Mouse (Mus musculus) kidney, embryonic 16.5 days (tissue): ENCODE measurements around the gene Acot7. TPM values are rescaled to one million over a fixed set of nuclear protein-coding genes. Genes with fewer than 3 reads are reported as not detected.

Experiments
- ATAC-seq: fragments of 200-750 bp; cut with Nextera tagmentation; 2 replicates; pipeline ENCODE4 v1.8.0; 2017; ENCODE audit warnings: moderate TSS enrichment; ENCODE audit not compliant: low FRiP score, low TSS enrichment
- H3K27ac ChIP-seq: fragments of 300-500 bp; sonication (generic); 2 replicates; pipeline ENCODE4 v1.5.1; 2014; ENCODE audit warnings: low read length
- H3K27me3 ChIP-seq: fragments of 300-500 bp; sonication (generic); 2 replicates; pipeline ENCODE4 v1.6.1; 2014; ENCODE audit warnings: low read length, control low read depth, mixed read lengths; ENCODE audit not compliant: insufficient read depth
- H3K36me3 ChIP-seq: fragments of 300-500 bp; sonication (generic); 2 replicates; pipeline ENCODE4 v1.6.1; 2014; ENCODE audit warnings: low read length, control low read depth, mixed read lengths; ENCODE audit not compliant: insufficient read depth
- H3K4me1 ChIP-seq: fragments of 300-500 bp; sonication (generic); 2 replicates; pipeline ENCODE4 v1.6.1; 2014; ENCODE audit warnings: low read length, control low read depth, mixed read lengths; ENCODE audit not compliant: insufficient read depth
- H3K4me2 ChIP-seq: fragments of 300-500 bp; sonication (generic); replicated peaks from 2 replicates; pipeline ENCODE4 v1.6.1; 2014; ENCODE audit warnings: low read depth, low read length
- H3K4me3 ChIP-seq: fragments of 300-500 bp; sonication (generic); 2 replicates; pipeline ENCODE4 v1.5.1; 2014; ENCODE audit warnings: mild to moderate bottlenecking, low read length
- H3K9ac ChIP-seq: fragments of 300-500 bp; sonication (generic); replicated peaks from 2 replicates; pipeline ENCODE4 v1.6.1; 2014; ENCODE audit warnings: low read length
- H3K9me3 ChIP-seq: fragments of 300-500 bp; sonication (generic); 2 replicates; pipeline ENCODE4 v1.6.1; 2016; ENCODE audit warnings: low read length, control low read depth
- WGBS: fragments of 180-500 bp; shearing (Covaris S2); extraction: QIAGEN DNeasy Blood & Tissue Kit; methylation state at CpG from one replicate; pipeline ENCODE4 v1.1.7; 2014; 5-methylcytosine and 5-hydroxymethylcytosine counted together
- polyA plus RNA-seq: library from polyadenylated mRNA; unstranded; fragments of >200 nt; fragmentation: Nextera tagmentation; extraction: Ambion mirVana; gene quantifications from 2 replicates; pipeline ENCODE4 v1.2.1, GENCODE M21; 2015

The Acot7 gene
- polyA plus RNA-seq, 1 experiment from 2014 or later, result 76.4 TPM

GRCm38 (mm10) chr4:152199617-152200016, 21.7 kb downstream of the Acot7 start:
- H3K4me1 ChIP-seq, result peaks cover 26% of the 10 kb centered on the region
- no peak for ATAC-seq
- no peak overlapping the region for H3K4me2 ChIP-seq
- no peaks in the 10 kb centered on the region for H3K27me3 ChIP-seq
- H3K36me3 ChIP-seq, result no peaks in the 10 kb centered on the region
- H3K9ac ChIP-seq, result no peak overlapping the region
- no peaks in the 10 kb centered on the region for H3K9me3 ChIP-seq
- H3K4me3 ChIP-seq, result no peak overlapping the region
- WGBS, result 65% methylated on average over 1 of the region's 1 CpGs
- H3K27ac ChIP-seq, result no peak overlapping the region

DNA sequence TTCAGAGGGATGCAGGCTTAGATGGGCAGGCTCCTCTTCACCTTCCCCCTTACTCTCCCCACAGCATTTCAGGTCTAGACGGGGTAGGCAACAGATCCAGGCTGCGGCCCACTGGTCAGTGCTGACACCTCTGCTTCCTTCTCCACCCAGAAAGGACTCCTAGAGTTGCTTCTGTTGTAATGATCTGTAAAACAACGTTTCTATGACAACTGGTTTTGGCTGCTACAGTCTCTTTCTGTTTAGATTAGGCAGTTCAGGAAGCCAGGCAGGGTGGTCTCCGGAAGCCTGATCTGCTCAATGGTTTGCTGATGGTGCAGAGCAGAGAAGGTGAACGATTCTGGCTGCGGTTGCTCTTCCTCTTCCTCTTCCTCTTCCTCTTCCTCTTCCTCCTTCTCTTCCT, 23.6 kb downstream of the Acot7 start:
- Histone ChIP-seq H3K9ac (no peak overlapping the region), H3K4me2 (no peak overlapping the region), H3K27ac (peak overlapping the region; percentile 64), H3K9me3 (no peaks in the 10 kb centered on the region), H3K4me3 (no peak overlapping the region), H3K27me3 (no peaks in the 10 kb centered on the region), H3K36me3 (no peaks in the 10 kb centered on the region), H3K4me1 (peaks cover 26% of the 10 kb centered on the region)
- WGBS, result 46% methylated on average over 6 of the region's 6 CpGs
- peak; percentile 37; the same call in 1 of the 2 replicates for ATAC-seq

GRCm38 (mm10) chr4:152202418-152202817, 24.5 kb downstream of the Acot7 start:
- peak; percentile 39; the same call in 1 of the 2 replicates for ATAC-seq
- no peaks in the 10 kb centered on the region for H3K27me3 ChIP-seq
- peak overlapping the region; percentile 64 for H3K27ac ChIP-seq
- peaks cover 26% of the 10 kb centered on the region for H3K4me1 ChIP-seq
- H3K4me3 ChIP-seq, result no peak overlapping the region
- no peak overlapping the region for H3K4me2 ChIP-seq
- no peaks in the 10 kb centered on the region for H3K9me3 ChIP-seq
- no peaks in the 10 kb centered on the region for H3K36me3 ChIP-seq
- WGBS, result 65% methylated on average over 1 of the region's 1 CpGs
- H3K9ac ChIP-seq, result no peak overlapping the region

GRCm38 (mm10) chr4:152202905-152203304, 25.0 kb downstream of the Acot7 start:
- Histone ChIP-seq H3K9me3 (no peaks in the 10 kb centered on the region), H3K4me2 (no peak overlapping the region), H3K27me3 (no peaks in the 10 kb centered on the region), H3K9ac (no peak overlapping the region), H3K36me3 (no peaks in the 10 kb centered on the region), H3K27ac (peak overlapping the region; percentile 64), H3K4me3 (no peak overlapping the region), H3K4me1 (peaks cover 26% of the 10 kb centered on the region)
- WGBS, result 62% methylated on average over 3 of the region's 3 CpGs
- ATAC-seq, result peak; percentile 53

GRCm38 (mm10) chr4:152204663-152205062, 26.7 kb downstream of the Acot7 start:
- H3K4me3 ChIP-seq, result no peak overlapping the region
- WGBS, result 84% methylated on average over 6 of the region's 6 CpGs
- no peaks in the 10 kb centered on the region for H3K9me3 ChIP-seq
- H3K9ac ChIP-seq, result no peak overlapping the region
- H3K27me3 ChIP-seq, result no peaks in the 10 kb centered on the region
- ATAC-seq, result no peak
- no peak overlapping the region for H3K27ac ChIP-seq
- no peaks in the 10 kb centered on the region for H3K36me3 ChIP-seq
- H3K4me1 ChIP-seq, result peaks cover 26% of the 10 kb centered on the region
- H3K4me2 ChIP-seq, result no peak overlapping the region

DNA sequence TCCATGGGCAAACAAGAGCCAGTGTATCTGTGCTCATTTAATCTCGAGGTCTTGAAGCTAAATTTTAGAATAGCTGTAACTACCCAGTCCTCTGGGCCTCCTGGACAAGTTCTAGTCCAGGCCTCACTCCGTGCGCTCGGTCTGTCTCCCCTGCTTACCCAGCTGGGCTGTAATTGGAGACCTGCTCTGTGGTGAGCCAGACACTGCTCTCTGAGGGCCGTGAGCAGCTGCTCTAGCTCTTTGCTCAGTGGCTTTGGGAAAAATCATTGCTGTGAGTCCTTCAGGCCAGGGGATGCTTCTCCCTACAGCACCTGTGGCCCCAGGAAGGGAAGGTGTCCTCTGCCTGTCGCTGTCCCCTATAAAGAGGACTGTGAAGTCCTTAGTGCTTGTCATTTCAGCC, 28.3 kb downstream of the Acot7 start:
- ATAC-seq, result no peak
- Histone ChIP-seq H3K4me3 (no peak overlapping the region), H3K9ac (no peak overlapping the region), H3K27me3 (no peaks in the 10 kb centered on the region), H3K27ac (no peak overlapping the region), H3K9me3 (no peaks in the 10 kb centered on the region), H3K4me2 (no peak overlapping the region), H3K36me3 (no peaks in the 10 kb centered on the region), H3K4me1 (peaks cover 23% of the 10 kb centered on the region)
- 42% methylated on average over 6 of the region's 6 CpGs for WGBS

- no peaks in the 10 kb centered on the region for H3K27me3 ChIP-seq
- no peak overlapping the region for H3K4me3 ChIP-seq
- ATAC-seq, result no peak
- 37% methylated on average over 4 of the region's 4 CpGs for WGBS
- H3K4me1 ChIP-seq, result peaks cover 3% of the 10 kb centered on the region
- no peak overlapping the region for H3K27ac ChIP-seq
- no peak overlapping the region for H3K4me2 ChIP-seq
- H3K9me3 ChIP-seq, result no peaks in the 10 kb centered on the region
- no peak overlapping the region for H3K9ac ChIP-seq
- no peaks in the 10 kb centered on the region for H3K36me3 ChIP-seq
These were observed 31.7 kb downstream of the Acot7 start for GRCm38 (mm10) chr4:152209623-152210022.

- 62% methylated on average over 6 of the region's 6 CpGs for WGBS
- no peaks in the 10 kb centered on the region for H3K9me3 ChIP-seq
- ATAC-seq, result peak; percentile 71
- H3K27ac ChIP-seq, result no peak overlapping the region
- no peak overlapping the region for H3K9ac ChIP-seq
- H3K4me1 ChIP-seq, result peaks cover 3% of the 10 kb centered on the region
- no peaks in the 10 kb centered on the region for H3K27me3 ChIP-seq
- no peaks in the 10 kb centered on the region for H3K36me3 ChIP-seq
- no peak overlapping the region for H3K4me2 ChIP-seq
- no peak overlapping the region for H3K4me3 ChIP-seq
These were observed 34.2 kb downstream of the Acot7 start for GRCm38 (mm10) chr4:152212091-152212505.

GRCm38 (mm10) chr4:152212531-152212930, 34.6 kb downstream of the Acot7 start:
- WGBS, result 28% methylated on average over 5 of the region's 5 CpGs

GRCm38 (mm10) chr4:152212974-152213373, 35.0 kb downstream of the Acot7 start:
- Histone ChIP-seq H3K27me3 (no peaks in the 10 kb centered on the region), H3K4me2 (no peak overlapping the region), H3K36me3 (no peaks in the 10 kb centered on the region), H3K4me1 (peaks cover 3% of the 10 kb centered on the region), H3K9ac (no peak overlapping the region), H3K27ac (no peak overlapping the region), H3K4me3 (no peak overlapping the region), H3K9me3 (no peaks in the 10 kb centered on the region)
- ATAC-seq, result no peak
- whole genome bisulfite sequencing, result 66% methylated on average over 11 of the region's 11 CpGs

More at GRCm38 (mm10) chr4:152212531-152212930, 34.6 kb downstream of the Acot7 start:
- Histone ChIP-seq H3K27ac (no peak overlapping the region), H3K27me3 (no peaks in the 10 kb centered on the region), H3K9ac (no peak overlapping the region), H3K9me3 (no peaks in the 10 kb centered on the region), H3K4me2 (no peak overlapping the region), H3K4me1 (peaks cover 3% of the 10 kb centered on the region), H3K36me3 (no peaks in the 10 kb centered on the region), H3K4me3 (no peak overlapping the region)
- peak; percentile 57 for ATAC-seq
